Mouse (Mus musculus) gastrocnemius, adult 8-10 months (tissue): ENCODE results near the gene Cxcl2. TPM values are rescaled to one million over a fixed set of nuclear protein-coding genes. Genes with fewer than 3 reads are reported as not detected.

ENCODE experiments used
- total RNA-seq, 4 experiments: library from RNA; stranded (reverse); gene quantifications; 2 replicates each; pipeline ENCODE4 v1.2.4; 2022

Gene Cxcl2
- total RNA-seq, 4 experiments from 2014 or later, result not detected

Other genes with a start within 250 kb of the Cxcl2 start
- not detected for gene Cxcl5, start 144.5 kb upstream of the Cxcl2 start, total RNA-seq
- under 1 TPM in 2 of 4 experiments, not detected in 2; 0.45 to 0.53 TPM for gene Ppbp, start 135.4 kb upstream of the Cxcl2 start, total RNA-seq
- 10 to 100 TPM in 1 of 4 experiments, 1 to 10 TPM in 3; 1.9 to 12.2 (median 6.2) TPM for gene Pf4, start 131.4 kb upstream of the Cxcl2 start, total RNA-seq
- gene Cxcl3, start 117.8 kb upstream of the Cxcl2 start, total RNA-seq, result not detected
- not detected for gene Cxcl15, start 109.3 kb upstream of the Cxcl2 start, total RNA-seq
- not detected for gene Cxcl1, start 12.6 kb upstream of the Cxcl2 start, total RNA-seq
- 1 to 10 TPM; 6.8 to 8.0 (median 7.4) TPM for gene Mthfd2l, start 27.2 kb downstream of the Cxcl2 start, total RNA-seq
- under 1 TPM; 0.27 to 0.90 (median 0.50) TPM for gene Epgn, start 123.6 kb downstream of the Cxcl2 start, total RNA-seq
- not detected for gene Ereg, start 170.8 kb downstream of the Cxcl2 start, total RNA-seq
- not detected for gene Areg, start 235.7 kb downstream of the Cxcl2 start, total RNA-seq